Mouse (Mus musculus) midbrain, postnatal 0 days (tissue): Measurements from ENCODE around the gene Defb39. TPM values are rescaled to one million over a fixed set of nuclear protein-coding genes. Genes with fewer than 3 reads are reported as not detected.

ENCODE experiments used
- ATAC-seq: fragments of 200-750 bp; cut with Nextera tagmentation; 2 replicates; pipeline ENCODE4 v1.8.0; 2017; ENCODE audit warnings: moderate number of reproducible peaks, mild to moderate bottlenecking, moderate TSS enrichment, moderate library complexity; ENCODE audit not compliant: low FRiP score
- DNase-seq: peaks from one replicate; pipeline ENCODE4 v3.0.0-alpha.2; 2015; ENCODE audit warnings: low spot score
- H3K27ac ChIP-seq: fragments of 300-500 bp; sonication (generic); 2 replicates; pipeline ENCODE4 v1.5.1; 2014; ENCODE audit warnings: low read depth, mild to moderate bottlenecking, low read length, mixed read lengths
- H3K27me3 ChIP-seq: fragments of 300-500 bp; sonication (generic); 2 replicates; pipeline ENCODE4 v1.6.1; 2014; ENCODE audit warnings: low read length, control low read depth, mixed read lengths; ENCODE audit not compliant: insufficient read depth
- H3K36me3 ChIP-seq: fragments of 300-500 bp; sonication (generic); 2 replicates; pipeline ENCODE4 v1.6.1; 2014; ENCODE audit warnings: low read length, control low read depth, mixed read lengths; ENCODE audit not compliant: insufficient read depth
- H3K4me1 ChIP-seq: fragments of 300-500 bp; sonication (generic); 2 replicates; pipeline ENCODE4 v1.6.1; 2014; ENCODE audit warnings: mild to moderate bottlenecking, control low read depth, antibody characterized with exemption, low read length, mixed read lengths; ENCODE audit not compliant: insufficient read depth
- H3K4me2 ChIP-seq: fragments of 300-500 bp; sonication (generic); 2 replicates; pipeline ENCODE4 v1.6.1; 2014; ENCODE audit warnings: low read depth, mild to moderate bottlenecking, low read length, mixed read lengths; ENCODE audit not compliant: poor library complexity, severe bottlenecking
- H3K4me3 ChIP-seq: fragments of 300-500 bp; sonication (generic); 2 replicates; pipeline ENCODE4 v1.5.1; 2014; ENCODE audit warnings: low read depth, mild to moderate bottlenecking, low read length, moderate library complexity
- H3K9ac ChIP-seq: fragments of 300-500 bp; sonication (generic); replicated peaks from 2 replicates; pipeline ENCODE4 v1.6.1; 2014; ENCODE audit warnings: mild to moderate bottlenecking, low read length, moderate library complexity, mixed read lengths; ENCODE audit not compliant: poor library complexity, severe bottlenecking
- H3K9me3 ChIP-seq: fragments of 300-500 bp; sonication (generic); 2 replicates; pipeline ENCODE4 v1.6.1; 2016; ENCODE audit warnings: low read length, control low read depth
- CTCF ChIP-seq: IDR thresholded peaks from 2 replicates; pipeline ENCODE4 v1.5.1; 2016; ENCODE audit warnings: antibody characterized with exemption, mild to moderate bottlenecking
- WGBS: fragments of 180-500 bp; shearing (Covaris S2); extraction: QIAGEN DNeasy Blood & Tissue Kit; methylation state at CpG from one replicate; pipeline ENCODE4 v1.1.7; 2014; 5-methylcytosine and 5-hydroxymethylcytosine counted together
- polyA plus RNA-seq: library from polyadenylated mRNA; unstranded; fragments of >200 nt; fragmentation: Nextera tagmentation; extraction: Ambion mirVana; gene quantifications from 2 replicates; pipeline ENCODE4 v1.2.1, GENCODE M21; 2015
- total RNA-seq: library from RNA; depleted of rRNA; stranded (reverse); fragments of >200 nt; gene quantifications from 2 replicates; pipeline ENCODE4 v1.2.3, GENCODE M21; 2014; rRNA removed

Gene Defb39
- total RNA-seq: not detected in 2 replicates
- polyA plus RNA-seq: not detected in 2 replicates

DNA sequence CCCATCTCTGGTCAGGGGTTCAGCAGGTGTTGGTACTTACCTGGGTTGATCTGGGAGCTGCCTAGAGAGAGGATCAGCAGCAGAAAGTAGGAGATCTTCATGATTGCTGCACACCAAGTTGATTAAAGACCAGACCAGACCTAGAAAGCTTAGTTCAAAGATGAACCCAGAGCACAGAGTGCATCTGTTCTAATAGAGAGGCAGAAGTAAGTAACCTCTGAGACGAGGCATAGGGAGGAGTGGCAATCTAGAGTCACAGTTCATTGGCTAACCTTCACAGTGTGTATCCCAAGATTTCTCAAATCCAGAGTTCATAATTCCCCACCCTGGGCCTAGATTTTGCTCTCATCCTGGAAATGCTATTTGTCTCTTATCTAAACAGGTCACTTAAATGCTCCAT lies at the start of gene Defb39:
Defb39 (minus strand) TSS at position 101 of the 400 bp plus-strand sequence.
- no peak for ATAC-seq
- no peak within 1 kb of the TSS for H3K4me2 ChIP-seq
- TF ChIP-seq CTCF: no peak
- no peak within 1 kb of the TSS for H3K27ac ChIP-seq
- H3K9ac ChIP-seq: no peak within 1 kb of the TSS
- H3K9me3 ChIP-seq: 0 out of 2 replicates have a peak, but pooled peaks cover 4% of the 10 kb centered on the region
- H3K36me3 ChIP-seq: no peaks in the 10 kb centered on the region
- no peaks in the 10 kb centered on the region for H3K27me3 ChIP-seq
- 69% methylated on average over 1 of the region's 1 CpGs for WGBS
- H3K4me1 ChIP-seq: no peaks in the 10 kb centered on the region
- no peak within 1 kb of the TSS for H3K4me3 ChIP-seq
- no peak for DNase-seq

DNA sequence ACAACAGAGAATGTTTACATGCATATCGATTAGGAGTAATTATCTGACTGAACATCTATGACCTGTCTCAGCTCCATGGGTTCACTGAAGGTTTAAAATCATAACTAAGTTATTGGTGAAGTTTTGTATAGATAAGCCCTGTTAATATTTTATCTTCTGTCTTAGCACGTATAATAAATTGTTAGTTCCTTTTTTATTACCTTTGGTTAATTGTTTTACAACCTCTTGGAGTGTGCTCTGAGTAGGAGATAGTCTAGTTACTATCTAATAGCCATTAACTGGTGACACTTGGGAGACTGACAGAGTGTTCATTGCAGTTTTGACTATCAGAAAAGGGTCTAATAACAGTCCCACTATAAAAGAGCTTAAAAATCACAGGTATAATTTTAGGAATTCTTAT lies 1.4 kb upstream of the Defb39 start:
- Histone ChIP-seq H3K4me2 (no peak overlapping the region), H3K9me3 (0 out of 2 replicates have a peak, but pooled peaks cover 4% of the 10 kb centered on the region), H3K9ac (no peak overlapping the region), H3K27me3 (no peaks in the 10 kb centered on the region), H3K27ac (no peak overlapping the region), H3K36me3 (no peaks in the 10 kb centered on the region), H3K4me3 (no peak overlapping the region), H3K4me1 (no peaks in the 10 kb centered on the region)
- DNase-seq (no peak), ATAC-seq (no peak)
- TF ChIP-seq CTCF: no peak
- WGBS: 81% methylated on average over 2 of the region's 2 CpGs

DNA sequence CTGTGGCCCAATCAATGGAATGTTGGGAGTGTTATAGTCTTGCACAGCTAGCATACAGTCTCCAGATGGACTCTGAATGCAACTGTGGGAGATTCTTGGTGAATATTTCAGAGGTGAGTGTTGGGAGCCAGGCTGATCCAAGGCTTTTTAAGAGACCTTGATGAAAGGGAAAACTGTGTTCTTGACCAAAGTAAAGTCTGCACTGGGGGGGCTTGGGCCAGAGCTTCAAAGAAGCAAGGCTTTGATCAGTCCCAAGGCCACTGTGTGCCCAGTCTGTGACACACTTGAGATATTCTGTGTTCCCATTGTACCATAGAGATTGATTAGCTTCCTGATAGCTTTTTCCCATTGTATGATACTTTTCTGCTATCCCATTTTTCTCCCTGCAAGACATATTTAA lies 1.7 kb downstream of the Defb39 start:
- H3K36me3 ChIP-seq: no peaks in the 10 kb centered on the region
- H3K9ac ChIP-seq: no peak overlapping the region
- DNase-seq (no peak), ATAC-seq (no peak)
- H3K4me1 ChIP-seq: no peaks in the 10 kb centered on the region
- H3K27ac ChIP-seq: no peak overlapping the region
- TF ChIP-seq CTCF: no peak
- H3K4me2 ChIP-seq: no peak overlapping the region
- H3K9me3 ChIP-seq: 0 out of 2 replicates have a peak, but pooled peaks cover 4% of the 10 kb centered on the region
- H3K4me3 ChIP-seq: no peak overlapping the region
- no peaks in the 10 kb centered on the region for H3K27me3 ChIP-seq

DNA sequence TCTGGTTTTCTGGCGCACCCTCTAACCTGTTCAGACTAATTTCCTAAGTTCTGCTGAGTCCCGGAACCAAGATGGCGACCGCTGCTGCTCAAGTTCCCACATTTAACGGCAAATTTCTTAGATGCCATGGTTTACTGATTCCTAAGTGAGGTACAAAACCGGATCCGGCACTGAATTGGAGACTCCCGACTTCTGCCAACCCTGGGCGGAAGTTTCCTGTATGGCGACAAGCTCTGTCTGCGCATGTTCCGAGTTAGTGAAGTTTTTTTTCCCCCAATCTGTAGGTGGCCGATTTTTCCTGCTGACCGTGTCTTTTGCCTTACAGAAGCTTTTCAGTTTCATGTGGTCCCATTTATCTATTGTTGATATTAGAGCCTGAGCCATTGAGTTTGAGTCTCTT lies 19.4 kb downstream of the Defb39 start:
- ATAC-seq (no peak), DNase-seq (no peak)
- Histone ChIP-seq H3K9me3 (no peaks in the 10 kb centered on the region), H3K4me2 (no peak overlapping the region), H3K27ac (no peak overlapping the region), H3K4me1 (no peaks in the 10 kb centered on the region), H3K9ac (no peak overlapping the region), H3K4me3 (no peak overlapping the region), H3K27me3 (no peaks in the 10 kb centered on the region), H3K36me3 (no peaks in the 10 kb centered on the region)
- WGBS: 94% methylated on average over 14 of the region's 14 CpGs
- TF ChIP-seq CTCF: no peak

DNA sequence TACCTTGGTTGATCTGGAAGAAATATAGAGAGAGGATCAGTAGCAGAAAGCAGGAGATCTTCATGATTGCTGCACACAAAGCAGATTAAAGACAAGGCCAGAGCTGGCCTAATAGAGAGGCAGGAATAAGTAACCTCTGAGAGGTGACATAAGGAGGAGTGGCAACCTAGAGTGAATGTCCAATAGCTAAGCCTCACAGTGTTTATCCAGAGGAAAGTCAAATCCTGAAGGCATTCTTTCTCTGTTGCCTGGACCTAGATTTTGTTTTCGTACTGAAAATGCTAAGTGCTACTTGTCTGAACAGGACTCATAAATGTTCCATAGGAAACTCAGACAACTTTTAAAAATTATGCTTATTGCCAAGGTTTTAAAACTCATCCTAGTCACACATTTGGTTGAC lies 38.1 kb downstream of the Defb39 start, which contains the start of gene Defb38:
Defb38 (minus strand) TSS at position 101 of the 400 bp plus-strand sequence.
- Histone ChIP-seq H3K27ac (no peak within 1 kb of the TSS), H3K4me2 (no peak within 1 kb of the TSS), H3K36me3 (no peaks in the 10 kb centered on the region), H3K4me3 (no peak within 1 kb of the TSS), H3K9me3 (no peaks in the 10 kb centered on the region), H3K9ac (no peak within 1 kb of the TSS), H3K4me1 (no peaks in the 10 kb centered on the region), H3K27me3 (no peaks in the 10 kb centered on the region)
- 91% methylated on average over 1 of the region's 1 CpGs for WGBS
- ATAC-seq: no peak
- TF ChIP-seq CTCF: no peak
- DNase-seq: no peak

Other genes starting within 250 kb of the Defb39 start
- not detected in 2 replicates for gene Defb40, start 86.6 kb downstream of the Defb39 start, total RNA-seq
- gene Defb40, start 86.6 kb downstream of the Defb39 start, polyA plus RNA-seq: not detected in 2 replicates
- not detected in 2 replicates for gene Defb37, start 73.8 kb downstream of the Defb39 start, total RNA-seq
- gene Defb37, start 73.8 kb downstream of the Defb39 start, polyA plus RNA-seq: not detected in 2 replicates
- gene Defb38, start 38.2 kb downstream of the Defb39 start, total RNA-seq: not detected in 2 replicates
- gene Defb38, start 38.2 kb downstream of the Defb39 start, polyA plus RNA-seq: not detected in 2 replicates
- gene Defb12, start 50.0 kb upstream of the Defb39 start, total RNA-seq: not detected in 2 replicates
- gene Defb12, start 50.0 kb upstream of the Defb39 start, polyA plus RNA-seq: not detected in 2 replicates
- gene Defb34, start 58.9 kb upstream of the Defb39 start, total RNA-seq: not detected in 2 replicates
- gene Defb34, start 58.9 kb upstream of the Defb39 start, polyA plus RNA-seq: not detected in 2 replicates
- not detected in 2 replicates for gene Gm45826, start 76.0 kb upstream of the Defb39 start, total RNA-seq
- not detected in 2 replicates for gene Gm45826, start 76.0 kb upstream of the Defb39 start, polyA plus RNA-seq
- gene Defb14, start 129.5 kb upstream of the Defb39 start, total RNA-seq: not detected in 2 replicates
- gene Defb14, start 129.5 kb upstream of the Defb39 start, polyA plus RNA-seq: not detected in 2 replicates
- gene Defb4, start 133.9 kb upstream of the Defb39 start, total RNA-seq: not detected in 2 replicates
- gene Defb4, start 133.9 kb upstream of the Defb39 start, polyA plus RNA-seq: not detected in 2 replicates
- not detected in 2 replicates for gene Defb6, start 160.7 kb upstream of the Defb39 start, total RNA-seq
- gene Defb6, start 160.7 kb upstream of the Defb39 start, polyA plus RNA-seq: not detected in 2 replicates
- not detected in 2 replicates for gene Defb46, start 175.1 kb upstream of the Defb39 start, total RNA-seq
- gene Defb46, start 175.1 kb upstream of the Defb39 start, polyA plus RNA-seq: not detected in 2 replicates
- not detected in 2 replicates for gene Defb5, start 182.8 kb upstream of the Defb39 start, total RNA-seq
- not detected in 2 replicates for gene Defb5, start 182.8 kb upstream of the Defb39 start, polyA plus RNA-seq
- gene Defb3, start 228.6 kb upstream of the Defb39 start, total RNA-seq: not detected in 2 replicates
- not detected in 2 replicates for gene Defb3, start 228.6 kb upstream of the Defb39 start, polyA plus RNA-seq